Mouse (Mus musculus) thymus, adult 2 months (tissue): ENCODE data around the gene Pum1.

Source experiments
- CTCF ChIP-seq: fragments of 200-500 bp; IDR thresholded peaks from 2 replicates; pipeline ENCODE4 v1.5.1; 2012; ENCODE audit warnings: mild to moderate bottlenecking, control low read depth, low read length, moderate library complexity, borderline replicate concordance; ENCODE audit not compliant: control insufficient read depth, poor library complexity, insufficient read depth; ENCODE audit errors: extremely low read depth
- POLR2A ChIP-seq: fragments of 200-500 bp; IDR thresholded peaks from 2 replicates; pipeline ENCODE4 v1.6.1; 2012; ENCODE audit warnings: mild to moderate bottlenecking, low read length, control low read depth, moderate library complexity; ENCODE audit not compliant: control insufficient read depth, poor library complexity, insufficient read depth; ENCODE audit errors: extremely low read depth

DNA sequence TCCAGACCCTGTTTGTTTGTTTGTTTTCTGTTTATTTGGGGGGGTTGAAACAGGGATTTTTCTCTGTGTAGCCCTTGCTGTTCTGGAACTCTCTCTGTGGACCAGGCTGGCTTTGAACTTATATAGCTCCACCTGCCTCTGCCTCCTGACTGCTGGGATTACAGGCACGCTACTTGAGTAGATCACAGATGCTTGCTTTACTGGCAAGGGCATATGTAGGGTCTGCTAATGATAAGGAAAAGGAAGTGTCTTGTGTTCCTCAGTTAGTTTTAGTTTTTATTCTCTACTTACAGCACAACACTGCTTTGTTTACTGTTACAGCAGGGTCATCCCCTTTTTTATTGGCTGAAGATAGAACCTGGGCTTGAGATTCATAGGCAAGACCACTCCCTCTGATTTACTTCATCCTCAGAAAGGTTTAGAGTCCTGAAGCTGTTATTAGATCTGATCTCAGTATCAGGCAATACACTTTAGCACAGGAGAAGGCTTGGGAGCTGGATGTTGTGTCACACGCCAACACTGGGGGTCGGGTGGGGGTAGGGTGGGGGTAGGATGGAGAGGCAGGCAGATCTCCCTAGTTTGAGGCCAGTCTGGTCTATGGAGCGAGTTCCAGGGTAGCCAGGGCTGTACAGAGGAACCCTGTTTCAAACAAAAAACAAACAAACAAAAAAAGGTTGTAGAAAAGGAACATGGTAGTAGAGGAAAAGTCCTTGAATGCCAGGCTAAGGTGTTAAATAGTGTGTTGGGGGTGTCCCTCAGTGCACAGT lies 8.1 kb downstream of the Pum1 start:
- TF ChIP-seq POLR2A (no peak), CTCF (no peak)
